Mouse (Mus musculus) megakaryocyte, embryonic 14.5 days (primary cell): ENCODE results near the gene Olfr1395.

Experiments used
- FLI1 ChIP-seq: IDR thresholded peaks from 2 replicates; pipeline ENCODE4 v1.6.1; 2012; ENCODE audit warnings: low read length, inconsistent platforms, mixed read lengths
- GATA1 ChIP-seq: IDR thresholded peaks from 3 replicates; pipeline ENCODE4 v1.6.1; 2012; ENCODE audit warnings: mixed read lengths, low read length, inconsistent platforms, borderline replicate concordance

GRCm38 (mm10) chr11:49111000-49111399 is 31.1 kb upstream of the Olfr1395 start:
- no peak for TF ChIP-seq GATA1
- no peak for TF ChIP-seq FLI1
